Mouse (Mus musculus) embryonic facial prominence, embryonic 14.5 days (tissue): ENCODE data around the gene Msmp. TPM values are rescaled to one million over a fixed set of nuclear protein-coding genes. Genes with fewer than 3 reads are reported as not detected.

ENCODE experiments used
- ATAC-seq: fragments of 200-750 bp; cut with Nextera tagmentation; 2 replicates; pipeline ENCODE4 v1.8.0; 2017; ENCODE audit warnings: low read depth, moderate number of reproducible peaks, moderate TSS enrichment
- DNase-seq: peaks from one replicate; pipeline ENCODE4 v3.0.0-alpha.2; 2015; ENCODE audit warnings: low spot score
- H3K27ac ChIP-seq: fragments of 300-500 bp; sonication (generic); replicated peaks from 2 replicates; pipeline ENCODE4 v1.5.1; 2014; ENCODE audit warnings: low read depth, mild to moderate bottlenecking, low read length, moderate library complexity
- H3K27me3 ChIP-seq: fragments of 300-500 bp; sonication (generic); replicated peaks from 2 replicates; pipeline ENCODE4 v1.6.1; 2014; ENCODE audit warnings: low read length; ENCODE audit not compliant: control insufficient read depth, insufficient read depth
- H3K36me3 ChIP-seq: fragments of 300-500 bp; sonication (generic); 2 replicates; pipeline ENCODE4 v1.6.1; 2014; ENCODE audit warnings: low read length, mixed read lengths; ENCODE audit not compliant: control insufficient read depth, insufficient read depth
- H3K4me1 ChIP-seq: fragments of 300-500 bp; sonication (generic); 2 replicates; pipeline ENCODE4 v1.6.1; 2014; ENCODE audit warnings: antibody characterized with exemption, low read length; ENCODE audit not compliant: control insufficient read depth, insufficient read depth
- H3K4me2 ChIP-seq: fragments of 300-500 bp; sonication (generic); 2 replicates; pipeline ENCODE4 v1.6.1; 2014; ENCODE audit warnings: low read depth, mild to moderate bottlenecking, low read length, moderate library complexity, mixed read lengths
- H3K4me3 ChIP-seq: fragments of 300-500 bp; sonication (generic); 2 replicates; pipeline ENCODE4 v1.5.1; 2014; ENCODE audit warnings: low read depth, mild to moderate bottlenecking, low read length
- H3K9ac ChIP-seq: fragments of 300-500 bp; sonication (generic); 2 replicates; pipeline ENCODE4 v1.6.1; 2014; ENCODE audit warnings: low read depth, mild to moderate bottlenecking, low read length, moderate library complexity, mixed read lengths
- H3K9me3 ChIP-seq: fragments of 300-500 bp; sonication (generic); 2 replicates; pipeline ENCODE4 v1.6.1; 2016; ENCODE audit warnings: low read length; ENCODE audit not compliant: control insufficient read depth
- WGBS: fragments of 180-500 bp; shearing (Covaris S2); extraction: QIAGEN DNeasy Blood & Tissue Kit; methylation state at CpG from one replicate; pipeline ENCODE4 v1.1.7; 2014; 5-methylcytosine and 5-hydroxymethylcytosine counted together
- polyA plus RNA-seq: library from polyadenylated mRNA; unstranded; fragments of >200 nt; fragmentation: Nextera tagmentation; extraction: Ambion mirVana; gene quantifications from 2 replicates; pipeline ENCODE4 v1.2.1, GENCODE M21; 2014

Msmp gene
- polyA plus RNA-seq, 1 experiment from 2014 or later: 1.3 TPM

DNA sequence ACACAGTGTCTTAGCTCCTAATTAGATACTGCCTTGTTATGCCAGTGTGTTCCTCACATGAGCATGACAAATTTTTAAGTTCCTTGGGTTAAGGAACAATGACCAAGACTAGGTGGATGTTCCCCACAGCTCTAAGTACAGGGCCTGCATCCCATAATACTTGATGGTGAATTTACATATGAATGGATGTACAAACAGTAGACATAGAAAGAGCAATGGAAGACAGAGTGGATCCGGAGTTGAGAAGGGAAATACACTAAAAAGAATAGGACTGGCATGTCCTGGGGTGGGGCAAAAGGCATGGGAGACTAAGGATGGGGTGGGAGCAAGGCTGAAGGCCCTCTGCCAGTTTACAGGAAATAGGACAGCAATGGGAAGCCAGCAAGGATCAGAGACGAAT lies 8.9 kb downstream of the Msmp start:
- DNase-seq (no peak), ATAC-seq (no peak)
- Histone ChIP-seq H3K27ac (no peak overlapping the region), H3K9me3 (no peaks in the 10 kb centered on the region), H3K36me3 (peaks cover 46% of the 10 kb centered on the region), H3K4me3 (no peak overlapping the region), H3K9ac (no peak overlapping the region), H3K4me2 (0 out of 2 replicates have a peak overlapping the region, but pooled peaks have one; percentile 1), H3K4me1 (peaks cover 37% of the 10 kb centered on the region), H3K27me3 (no peaks in the 10 kb centered on the region)
- WGBS: 78% methylated on average over 2 of the region's 2 CpGs

DNA sequence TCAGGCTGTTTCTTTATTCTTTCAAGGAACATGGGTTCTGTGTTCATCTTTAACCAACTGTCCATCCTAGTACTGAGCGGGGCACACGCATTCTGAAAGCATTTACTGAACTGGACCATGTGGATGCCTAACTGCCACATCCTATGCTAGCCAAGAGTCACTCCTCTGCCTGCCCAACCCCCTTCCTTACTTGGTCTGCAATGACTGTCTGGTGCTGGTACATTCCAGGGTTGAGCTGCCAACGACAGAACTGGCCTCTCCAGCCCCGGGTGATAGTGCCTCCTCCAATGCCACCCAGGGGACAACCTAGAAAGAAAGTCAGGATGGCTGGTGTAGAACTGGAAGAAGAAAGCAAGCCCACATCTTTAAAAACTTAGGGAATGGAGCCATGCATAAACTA lies 10.7 kb downstream of the Msmp start:
- Histone ChIP-seq H3K27ac (no peak overlapping the region), H3K9ac (no peak overlapping the region), H3K9me3 (no peaks in the 10 kb centered on the region), H3K27me3 (no peaks in the 10 kb centered on the region), H3K36me3 (peaks cover 61% of the 10 kb centered on the region), H3K4me1 (peaks cover 29% of the 10 kb centered on the region), H3K4me2 (no peak overlapping the region), H3K4me3 (no peak overlapping the region)
- WGBS: 93% methylated on average over 4 of the region's 4 CpGs
- no peak for ATAC-seq
- no peak for DNase-seq

DNA sequence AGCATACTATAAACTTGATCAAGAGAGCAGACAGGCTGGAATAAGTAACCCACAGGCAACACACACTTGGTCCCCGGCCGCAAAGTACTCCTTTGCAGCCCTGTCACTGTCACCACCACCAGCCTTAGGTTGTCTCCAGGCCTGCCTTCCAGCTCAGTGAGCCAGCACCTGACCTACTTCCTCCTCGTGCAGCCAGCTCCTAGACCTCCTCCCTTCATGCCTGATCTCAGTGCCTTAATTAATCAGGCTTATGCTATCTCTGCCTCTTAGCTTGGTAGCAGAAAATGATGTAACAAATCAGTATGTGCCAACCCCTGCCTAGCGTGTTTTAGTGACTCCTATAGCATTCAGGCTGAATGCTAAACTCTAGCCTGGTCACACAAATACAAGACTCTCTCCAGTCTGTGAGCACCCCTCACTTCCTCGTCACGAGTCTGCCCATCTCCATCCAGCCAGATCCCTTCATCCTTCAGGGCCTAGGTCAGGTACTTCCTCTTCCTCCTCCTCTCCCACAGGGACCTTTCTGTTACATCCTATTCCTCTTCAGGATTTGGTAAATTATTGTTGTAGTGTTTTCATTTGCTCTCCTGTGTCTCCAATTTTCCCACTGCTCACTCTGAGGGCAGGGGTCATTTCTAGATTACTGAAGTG lies 12.8 kb downstream of the Msmp start:
- Histone ChIP-seq H3K4me2 (no peak overlapping the region), H3K27me3 (no peaks in the 10 kb centered on the region), H3K36me3 (peaks cover 82% of the 10 kb centered on the region), H3K9me3 (no peaks in the 10 kb centered on the region), H3K27ac (no peak overlapping the region), H3K4me1 (peaks cover 14% of the 10 kb centered on the region), H3K9ac (no peak overlapping the region), H3K4me3 (no peak overlapping the region)
- ATAC-seq (no peak), DNase-seq (no peak)
- 86% methylated on average over 6 of the region's 6 CpGs for WGBS

DNA sequence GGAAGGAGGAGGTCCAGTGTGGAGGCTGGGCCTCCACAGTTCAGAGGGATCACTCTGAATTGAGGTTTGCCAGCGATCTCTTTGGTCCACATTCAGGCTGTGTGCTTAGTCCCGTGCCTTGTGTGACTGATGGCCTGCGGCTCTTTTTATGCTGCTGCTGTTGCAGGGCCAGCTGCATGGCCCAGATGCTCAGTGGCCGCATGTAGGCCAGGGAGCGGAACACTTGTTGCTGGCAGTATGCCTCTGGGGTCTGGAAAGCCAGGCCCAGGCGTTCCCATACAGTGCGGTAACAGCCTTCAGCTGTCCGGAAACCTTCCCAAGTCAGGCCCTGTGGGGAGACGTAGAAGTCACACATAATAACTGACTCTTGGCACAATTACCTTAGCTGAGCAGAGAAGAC lies 17.2 kb downstream of the Msmp start:
- no peak for DNase-seq
- H3K9me3 ChIP-seq: no peaks in the 10 kb centered on the region
- no peak for ATAC-seq

DNA sequence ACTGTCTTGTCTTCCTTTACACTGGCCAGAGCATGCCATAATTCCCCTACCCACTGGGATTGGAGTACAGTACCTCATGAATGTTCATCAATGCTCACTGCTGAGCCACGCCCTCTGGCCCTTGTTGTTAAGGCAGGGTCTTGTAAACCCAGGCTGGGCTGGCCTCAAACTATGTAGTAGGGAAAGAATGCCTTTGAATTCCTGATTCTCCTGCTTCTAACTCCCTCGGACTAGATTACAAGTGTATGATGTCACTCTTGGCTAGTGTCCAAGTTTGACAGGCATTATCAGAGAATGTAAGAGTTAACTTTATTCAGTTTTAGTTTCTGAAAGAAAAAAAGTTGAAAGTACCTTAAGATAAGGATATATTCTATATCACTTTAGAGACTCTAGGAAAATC lies 20.1 kb downstream of the Msmp start:
- Histone ChIP-seq H3K9ac (no peak overlapping the region), H3K27me3 (no peaks in the 10 kb centered on the region), H3K4me3 (no peak overlapping the region), H3K27ac (no peak overlapping the region), H3K9me3 (no peaks in the 10 kb centered on the region), H3K4me2 (no peak overlapping the region), H3K4me1 (peaks cover 24% of the 10 kb centered on the region), H3K36me3 (peaks cover 48% of the 10 kb centered on the region)
- DNase-seq (peak; percentile 49), ATAC-seq (no peak)
- 53% methylated on average over 2 of the region's 2 CpGs for WGBS

More for the DNA sequence above, 17.2 kb downstream of the Msmp start:
- no peak overlapping the region for H3K27ac ChIP-seq
- no peak overlapping the region for H3K4me3 ChIP-seq
- WGBS: 93% methylated on average over 9 of the region's 9 CpGs
- H3K27me3 ChIP-seq: no peaks in the 10 kb centered on the region
- peaks cover 78% of the 10 kb centered on the region for H3K36me3 ChIP-seq
- no peak overlapping the region for H3K4me2 ChIP-seq
- no peak overlapping the region for H3K9ac ChIP-seq
- H3K4me1 ChIP-seq: peaks cover 7% of the 10 kb centered on the region

DNA sequence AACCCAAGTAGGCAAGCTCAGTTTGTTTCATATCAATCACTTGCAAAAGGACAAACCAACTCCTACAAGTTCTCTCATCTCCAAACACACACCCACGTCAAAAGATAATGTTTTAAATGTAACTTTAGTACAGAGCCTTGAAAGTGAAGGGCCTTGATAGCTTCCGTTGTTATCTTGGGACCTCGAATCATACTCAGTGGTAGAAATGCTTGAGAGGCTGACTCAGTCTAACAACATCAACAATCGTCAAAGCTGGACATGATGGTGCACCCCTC lies 20.8 kb downstream of the Msmp start:
- Histone ChIP-seq H3K27ac (no peak overlapping the region), H3K4me1 (peaks cover 31% of the 10 kb centered on the region), H3K4me2 (peak overlapping the region; percentile 88), H3K4me3 (peak overlapping the region; percentile 96), H3K27me3 (no peaks in the 10 kb centered on the region), H3K9ac (peak overlapping the region; percentile 93), H3K9me3 (no peaks in the 10 kb centered on the region), H3K36me3 (peaks cover 42% of the 10 kb centered on the region)
- ATAC-seq: no peak
- 86% methylated on average over 4 of the region's 4 CpGs for WGBS
- no peak for DNase-seq

DNA sequence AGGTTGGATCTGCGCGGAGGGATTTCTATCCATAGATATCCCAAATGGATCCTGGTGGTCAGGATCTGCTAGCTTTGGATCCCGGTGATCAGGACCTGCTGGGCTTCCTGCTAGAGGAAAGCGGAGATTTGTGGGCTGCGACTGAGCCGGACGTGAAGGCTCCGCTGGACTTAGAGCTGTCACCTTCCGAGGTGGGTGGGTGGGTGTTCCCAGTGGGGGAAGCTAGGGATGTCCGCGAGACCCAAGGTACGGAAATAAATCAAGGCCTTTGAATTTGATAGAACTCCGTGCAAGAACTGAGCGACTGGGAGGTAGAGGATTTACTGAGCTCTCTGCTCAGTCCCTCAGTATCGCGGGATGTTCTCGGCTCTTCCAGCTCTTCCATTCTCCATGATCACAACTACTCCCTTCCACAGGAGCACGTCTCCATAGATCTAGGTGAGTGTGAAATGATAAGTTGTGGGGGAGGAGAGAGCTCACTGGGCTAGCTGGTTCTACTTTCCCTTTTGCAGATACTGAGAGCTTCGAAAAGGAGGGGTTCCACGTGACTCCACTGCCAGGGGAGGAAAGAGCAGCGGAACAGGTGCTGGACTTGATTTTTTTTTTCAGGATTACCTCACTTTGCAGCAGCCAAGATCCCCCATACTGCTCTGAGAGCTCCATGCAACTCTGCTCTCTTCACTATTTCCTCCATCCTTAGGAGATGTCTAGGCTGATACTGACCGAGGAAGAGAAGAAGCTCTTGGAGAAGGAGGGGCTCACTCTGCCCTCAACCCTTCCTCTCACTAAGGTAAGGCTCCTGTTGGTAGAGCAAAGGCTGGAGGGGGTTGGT lies 21.3 kb downstream of the Msmp start:
- peaks cover 37% of the 10 kb centered on the region for H3K4me1 ChIP-seq
- H3K4me3 ChIP-seq: peak overlapping the region; percentile 96
- H3K36me3 ChIP-seq: peaks cover 36% of the 10 kb centered on the region
- peak overlapping the region; percentile 93 for H3K9ac ChIP-seq
- H3K27ac ChIP-seq: peak overlapping the region; percentile 99
- H3K9me3 ChIP-seq: no peaks in the 10 kb centered on the region
- WGBS: 5% methylated on average over 22 of the region's 22 CpGs
- peak; percentile 25 for DNase-seq
- peak overlapping the region; percentile 88 for H3K4me2 ChIP-seq
- no peaks in the 10 kb centered on the region for H3K27me3 ChIP-seq
- ATAC-seq: no peak; the same call in 1 of the 2 replicates

DNA sequence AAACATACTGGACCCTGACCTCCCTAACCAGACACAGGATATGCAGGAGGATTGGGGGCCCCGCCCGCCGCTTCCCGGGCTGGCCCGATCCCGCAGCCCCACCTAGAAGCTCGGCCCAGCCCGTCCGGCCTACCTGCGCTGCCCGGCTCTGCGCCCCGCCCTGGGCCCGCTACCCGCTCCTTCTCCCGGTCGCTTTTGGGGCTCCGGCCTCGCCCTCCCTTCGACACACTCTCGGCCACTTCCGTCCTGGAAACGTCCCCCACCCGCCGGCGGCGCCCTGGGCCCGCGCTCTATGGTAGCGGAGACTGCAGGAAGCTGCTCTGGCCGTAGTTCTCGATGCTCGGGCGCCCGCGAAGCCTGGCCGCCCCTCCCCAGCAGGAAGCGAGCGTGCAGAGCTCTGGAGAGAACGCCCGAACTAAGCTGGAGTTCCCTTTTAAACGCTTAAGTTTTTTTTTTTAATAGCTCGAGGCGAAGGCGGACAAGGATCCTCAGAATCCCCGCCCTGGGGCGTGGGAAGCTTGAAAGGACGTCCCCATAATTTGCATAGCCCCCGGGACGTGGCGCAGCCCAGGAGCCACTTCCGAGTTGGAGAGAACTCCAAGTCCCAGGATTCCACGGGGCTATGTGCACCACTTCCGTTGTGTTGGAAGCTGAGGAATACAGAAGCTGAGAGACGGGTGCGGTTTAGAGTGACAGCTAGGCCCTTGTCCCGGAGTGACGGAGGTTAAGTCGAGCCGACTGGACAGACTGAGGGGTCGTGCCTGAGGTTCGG lies 22.1 kb downstream of the Msmp start, which contains the start of the genes Creb3 and Tln1:
Gene Creb3, plus strand, starts transcription at position 336 of the 772 bp plus-strand sequence.
Gene Tln1, minus strand, starts transcription at position 695 of the 772 bp plus-strand sequence.
- peak; percentile 94 for ATAC-seq

More for the DNA sequence above, 22.1 kb downstream of the Msmp start, which contains the start of the genes Creb3 and Tln1:
- Histone ChIP-seq H3K27ac (peak within 1 kb of the TSS; percentile 99), H3K9me3 (no peaks in the 10 kb centered on the region), H3K4me1 (peaks cover 39% of the 10 kb centered on the region), H3K4me2 (peak within 1 kb of the TSS; percentile 88), H3K4me3 (peak within 1 kb of the TSS; percentile 96), H3K9ac (peak within 1 kb of the TSS; percentile 93), H3K36me3 (peaks cover 28% of the 10 kb centered on the region), H3K27me3 (no peaks in the 10 kb centered on the region)
- peak; percentile 99 for DNase-seq
- under 1% methylated on average over 47 of the region's 62 CpGs for WGBS
